Mouse (Mus musculus) kidney, embryonic 16.5 days (tissue): ENCODE results near the gene Fermt3. TPM values are rescaled to one million over a fixed set of nuclear protein-coding genes. Genes with fewer than 3 reads are reported as not detected.

ENCODE experiments used
- ATAC-seq: fragments of 200-750 bp; cut with Nextera tagmentation; 2 replicates; pipeline ENCODE4 v1.8.0; 2017; ENCODE audit warnings: moderate TSS enrichment; ENCODE audit not compliant: low FRiP score, low TSS enrichment
- H3K27ac ChIP-seq: fragments of 300-500 bp; sonication (generic); 2 replicates; pipeline ENCODE4 v1.5.1; 2014; ENCODE audit warnings: low read length
- H3K27me3 ChIP-seq: fragments of 300-500 bp; sonication (generic); 2 replicates; pipeline ENCODE4 v1.6.1; 2014; ENCODE audit warnings: low read length, control low read depth, mixed read lengths; ENCODE audit not compliant: insufficient read depth
- H3K36me3 ChIP-seq: fragments of 300-500 bp; sonication (generic); 2 replicates; pipeline ENCODE4 v1.6.1; 2014; ENCODE audit warnings: low read length, control low read depth, mixed read lengths; ENCODE audit not compliant: insufficient read depth
- H3K4me1 ChIP-seq: fragments of 300-500 bp; sonication (generic); 2 replicates; pipeline ENCODE4 v1.6.1; 2014; ENCODE audit warnings: low read length, control low read depth, mixed read lengths; ENCODE audit not compliant: insufficient read depth
- H3K4me2 ChIP-seq: fragments of 300-500 bp; sonication (generic); replicated peaks from 2 replicates; pipeline ENCODE4 v1.6.1; 2014; ENCODE audit warnings: low read depth, low read length
- H3K4me3 ChIP-seq: fragments of 300-500 bp; sonication (generic); 2 replicates; pipeline ENCODE4 v1.5.1; 2014; ENCODE audit warnings: mild to moderate bottlenecking, low read length
- H3K9ac ChIP-seq: fragments of 300-500 bp; sonication (generic); replicated peaks from 2 replicates; pipeline ENCODE4 v1.6.1; 2014; ENCODE audit warnings: low read length
- H3K9me3 ChIP-seq: fragments of 300-500 bp; sonication (generic); 2 replicates; pipeline ENCODE4 v1.6.1; 2016; ENCODE audit warnings: low read length, control low read depth
- WGBS: fragments of 180-500 bp; shearing (Covaris S2); extraction: QIAGEN DNeasy Blood & Tissue Kit; methylation state at CpG from one replicate; pipeline ENCODE4 v1.1.7; 2014; 5-methylcytosine and 5-hydroxymethylcytosine counted together
- polyA plus RNA-seq: library from polyadenylated mRNA; unstranded; fragments of >200 nt; fragmentation: Nextera tagmentation; extraction: Ambion mirVana; gene quantifications from 2 replicates; pipeline ENCODE4 v1.2.1, GENCODE M21; 2015

Fermt3 gene
- 5.7 and 6.4 TPM in 2 replicates for polyA plus RNA-seq

DNA sequence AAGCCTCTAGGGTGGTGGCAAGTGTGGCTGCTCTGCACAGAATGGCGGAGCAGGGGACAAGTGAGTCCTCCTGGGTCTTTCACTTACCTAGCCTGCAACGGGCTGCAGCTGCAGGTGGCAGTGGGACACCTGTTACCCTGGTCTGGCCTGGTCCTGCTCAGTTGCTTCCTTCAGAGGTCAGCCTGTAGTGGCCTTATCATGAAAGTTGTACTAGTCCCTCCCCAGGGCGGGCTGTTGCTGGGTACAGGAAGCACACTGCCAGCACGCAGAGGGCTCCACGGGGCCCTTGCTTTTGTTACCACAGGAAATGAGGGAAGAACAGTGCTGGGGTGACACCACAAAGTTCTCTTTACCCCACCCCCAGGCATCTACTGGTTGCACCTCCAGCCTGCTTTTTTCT is at the start of gene Fermt3:
TSS of gene Fermt3 (minus strand) at position 279 of the 400 bp plus-strand sequence.
- no peak for ATAC-seq
- Histone ChIP-seq H3K4me2 (no peak within 1 kb of the TSS), H3K27ac (no peak within 1 kb of the TSS; the same call in 1 of the 2 replicates), H3K36me3 (peaks cover 41% of the 10 kb centered on the region), H3K9me3 (no peaks in the 10 kb centered on the region), H3K27me3 (no peaks in the 10 kb centered on the region), H3K4me1 (no peaks in the 10 kb centered on the region), H3K4me3 (no peak within 1 kb of the TSS), H3K9ac (no peak within 1 kb of the TSS)
- 74% methylated on average over 5 of the region's 5 CpGs for WGBS

DNA sequence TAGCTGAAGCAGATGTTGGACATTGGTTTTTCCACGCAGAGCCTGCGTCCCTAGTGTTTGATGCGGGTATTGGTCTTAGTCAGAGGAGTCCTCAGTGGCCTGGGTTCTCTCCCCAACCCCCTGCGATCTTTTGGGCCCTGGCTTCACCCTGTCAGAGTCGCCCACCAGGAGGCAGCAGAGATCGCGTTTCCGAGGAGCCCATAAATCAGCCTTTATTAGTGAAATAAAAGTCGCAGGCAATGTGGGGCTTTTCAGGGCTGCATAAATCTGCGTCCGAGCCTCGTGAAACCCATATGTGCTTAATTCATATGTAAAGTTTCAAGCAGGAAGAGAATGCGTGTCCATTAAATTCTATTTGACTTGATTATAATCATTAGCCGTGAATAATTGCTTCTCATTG is 48.9 kb upstream of the Fermt3 start:
- no peak overlapping the region for H3K4me2 ChIP-seq
- no peak for ATAC-seq

DNA sequence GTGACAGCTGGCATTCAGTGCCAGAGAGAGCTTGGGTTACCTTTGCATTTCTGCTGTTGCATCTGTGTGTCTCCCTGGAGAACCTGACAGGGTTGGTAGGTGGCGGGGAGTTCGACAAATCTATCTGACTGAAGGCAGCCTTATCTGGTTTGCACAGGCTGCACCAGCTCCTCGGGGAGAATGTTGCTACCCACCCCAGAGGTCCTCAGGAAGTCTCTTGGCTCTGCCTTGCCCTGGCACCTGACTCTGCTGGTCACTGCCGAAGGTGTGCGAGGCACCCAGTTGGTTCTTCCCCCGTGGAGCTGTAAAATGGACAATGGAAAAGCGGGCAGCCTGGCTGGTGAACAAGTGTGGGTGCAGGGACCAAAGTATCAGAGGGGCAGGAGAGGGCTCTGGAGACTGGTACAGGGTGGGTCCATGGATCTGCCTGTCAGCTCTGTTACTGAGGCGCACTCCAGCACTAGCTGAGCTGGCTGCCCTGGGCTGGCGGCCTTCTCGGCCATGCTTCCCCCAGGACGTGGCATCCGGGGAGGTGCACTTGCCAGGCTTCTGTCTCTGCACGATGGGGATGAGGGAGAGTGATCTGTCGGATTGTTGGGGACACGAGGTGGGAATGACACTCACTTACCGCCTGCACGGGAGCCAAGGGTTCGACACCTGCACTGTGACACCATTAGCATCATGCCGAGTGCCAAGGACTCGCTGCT is 48.2 kb upstream of the Fermt3 start:
- WGBS = 46% methylated on average over 20 of the region's 20 CpGs
- peaks cover 63% of the 10 kb centered on the region for H3K4me1 ChIP-seq

More for the DNA sequence above, 48.9 kb upstream of the Fermt3 start:
- Histone ChIP-seq H3K9me3 (no peaks in the 10 kb centered on the region), H3K27me3 (0 out of 2 replicates have a peak, but pooled peaks cover 10% of the 10 kb centered on the region), H3K36me3 (no peaks in the 10 kb centered on the region), H3K9ac (no peak overlapping the region), H3K4me3 (no peak overlapping the region), H3K27ac (no peak overlapping the region), H3K4me1 (peaks cover 70% of the 10 kb centered on the region)
- 2% methylated on average over 14 of the region's 14 CpGs for WGBS

DNA sequence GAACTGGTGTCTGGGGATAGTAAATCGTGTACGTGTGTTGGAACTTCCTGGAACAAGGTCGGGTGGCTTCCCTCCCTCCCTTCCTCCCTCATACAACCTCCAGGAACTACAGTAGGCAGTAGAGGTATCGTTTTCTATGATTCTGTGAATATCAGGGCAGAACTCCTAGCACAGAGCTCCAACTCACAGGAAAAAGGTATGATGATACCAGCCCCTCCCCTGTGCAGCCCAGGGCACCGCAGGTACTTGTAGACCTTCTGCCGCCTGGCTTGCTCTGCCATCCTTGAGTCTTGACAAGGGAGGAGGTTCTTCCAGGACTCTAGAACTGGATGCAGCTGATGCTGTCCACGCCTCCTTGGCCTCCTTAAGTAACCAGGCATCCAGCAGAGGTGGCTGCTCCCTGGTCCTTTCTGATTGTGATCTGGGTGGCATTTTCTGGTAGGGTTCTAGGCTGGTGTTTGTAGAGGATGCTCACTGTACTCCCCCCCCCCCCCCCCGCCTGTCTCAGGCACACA is 47.6 kb upstream of the Fermt3 start:
- no peak for ATAC-seq

More for the DNA sequence above, 48.2 kb upstream of the Fermt3 start:
- no peak for ATAC-seq
- H3K9me3 ChIP-seq = no peaks in the 10 kb centered on the region
- H3K4me2 ChIP-seq = no peak overlapping the region
- no peak overlapping the region for H3K27ac ChIP-seq
- H3K4me3 ChIP-seq = no peak overlapping the region
- H3K9ac ChIP-seq = peak overlapping the region; percentile 17; the same call in 1 of the 2 replicates
- H3K36me3 ChIP-seq = no peaks in the 10 kb centered on the region
- 0 out of 2 replicates have a peak, but pooled peaks cover 10% of the 10 kb centered on the region for H3K27me3 ChIP-seq

DNA sequence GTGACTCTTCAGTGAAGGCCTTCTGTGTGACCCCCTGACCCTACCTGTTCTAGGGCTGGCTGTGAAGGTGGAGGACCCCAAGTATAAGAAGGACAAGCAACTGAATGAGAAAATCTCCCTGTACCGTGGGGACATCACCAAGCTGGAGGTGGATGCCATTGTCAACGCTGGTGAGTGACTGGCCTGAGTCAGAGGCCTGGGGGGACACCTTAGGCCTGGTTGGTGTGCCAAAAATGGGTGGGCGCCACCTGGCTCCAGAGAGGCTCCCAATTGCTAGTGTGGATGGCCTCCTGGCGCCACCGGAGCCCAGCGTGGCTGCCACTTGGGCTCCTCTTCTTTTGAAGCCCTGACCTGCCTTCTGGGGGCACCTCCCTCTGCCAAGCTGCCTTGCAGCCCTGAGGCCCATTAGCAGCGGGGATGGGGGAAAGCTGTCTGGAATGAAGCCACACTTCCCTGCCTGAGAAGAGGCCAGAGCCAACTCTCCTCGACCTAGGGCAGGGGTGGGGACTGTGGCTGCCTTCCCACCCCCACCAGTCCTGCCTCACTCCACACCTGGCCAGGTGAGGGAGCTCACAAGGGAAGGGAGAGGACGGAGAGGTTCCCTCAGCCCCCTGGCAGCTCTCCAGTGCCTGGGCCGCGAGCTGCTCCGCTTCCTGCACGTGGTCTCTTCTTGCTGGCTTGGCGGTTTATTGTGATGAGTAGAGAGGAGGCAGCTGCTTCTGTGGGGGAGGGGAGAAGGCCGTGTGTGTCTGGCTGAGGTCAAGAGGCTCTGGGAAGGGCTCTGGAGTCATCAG is 47.0 kb upstream of the Fermt3 start:
- 35% methylated on average over 15 of the region's 15 CpGs for WGBS
- Histone ChIP-seq H3K4me2 (peak overlapping the region; percentile 17; the same call in 1 of the 2 replicates), H3K36me3 (no peaks in the 10 kb centered on the region), H3K4me1 (peaks cover 51% of the 10 kb centered on the region), H3K9ac (0 out of 2 replicates have a peak overlapping the region, but pooled peaks have one; percentile 5), H3K27ac (0 out of 2 replicates have a peak overlapping the region, but pooled peaks have one; percentile 40), H3K4me3 (no peak overlapping the region), H3K9me3 (no peaks in the 10 kb centered on the region), H3K27me3 (0 out of 2 replicates have a peak, but pooled peaks cover 10% of the 10 kb centered on the region)
- ATAC-seq = no peak

More for the DNA sequence above, 47.6 kb upstream of the Fermt3 start:
- H3K4me2 ChIP-seq = peak overlapping the region; percentile 17; the same call in 1 of the 2 replicates
- H3K9ac ChIP-seq = no peak overlapping the region
- peaks cover 57% of the 10 kb centered on the region for H3K4me1 ChIP-seq
- H3K27me3 ChIP-seq = 0 out of 2 replicates have a peak, but pooled peaks cover 10% of the 10 kb centered on the region
- 0 out of 2 replicates have a peak overlapping the region, but pooled peaks have one; percentile 40 for H3K27ac ChIP-seq
- H3K36me3 ChIP-seq = no peaks in the 10 kb centered on the region
- H3K4me3 ChIP-seq = no peak overlapping the region
- no peaks in the 10 kb centered on the region for H3K9me3 ChIP-seq
- WGBS = 26% methylated on average over 8 of the region's 8 CpGs

GRCm38 (mm10) chr19:7064571-7064970 is 45.3 kb upstream of the Fermt3 start:
- Histone ChIP-seq H3K9ac (no peak overlapping the region), H3K4me3 (no peak overlapping the region), H3K27me3 (0 out of 2 replicates have a peak, but pooled peaks cover 10% of the 10 kb centered on the region), H3K9me3 (no peaks in the 10 kb centered on the region), H3K4me1 (peaks cover 34% of the 10 kb centered on the region), H3K36me3 (no peaks in the 10 kb centered on the region), H3K4me2 (no peak overlapping the region), H3K27ac (no peak overlapping the region)
- 0 out of 2 replicates have a peak, but pooled peaks have one; percentile 43 for ATAC-seq
- whole genome bisulfite sequencing = 3% methylated on average over 3 of the region's 3 CpGs

- ATAC-seq = no peak
- H3K27me3 ChIP-seq = 0 out of 2 replicates have a peak, but pooled peaks cover 10% of the 10 kb centered on the region
- H3K36me3 ChIP-seq = no peaks in the 10 kb centered on the region
- H3K4me1 ChIP-seq = peaks cover 26% of the 10 kb centered on the region
- no peak overlapping the region for H3K9ac ChIP-seq
- no peak overlapping the region for H3K4me2 ChIP-seq
- H3K4me3 ChIP-seq = no peak overlapping the region
- WGBS = 90% methylated on average over 8 of the region's 8 CpGs
- H3K27ac ChIP-seq = no peak overlapping the region
- no peaks in the 10 kb centered on the region for H3K9me3 ChIP-seq
Measured at GRCm38 (mm10) chr19:7062916-7063315, 43.6 kb upstream of the Fermt3 start.

DNA sequence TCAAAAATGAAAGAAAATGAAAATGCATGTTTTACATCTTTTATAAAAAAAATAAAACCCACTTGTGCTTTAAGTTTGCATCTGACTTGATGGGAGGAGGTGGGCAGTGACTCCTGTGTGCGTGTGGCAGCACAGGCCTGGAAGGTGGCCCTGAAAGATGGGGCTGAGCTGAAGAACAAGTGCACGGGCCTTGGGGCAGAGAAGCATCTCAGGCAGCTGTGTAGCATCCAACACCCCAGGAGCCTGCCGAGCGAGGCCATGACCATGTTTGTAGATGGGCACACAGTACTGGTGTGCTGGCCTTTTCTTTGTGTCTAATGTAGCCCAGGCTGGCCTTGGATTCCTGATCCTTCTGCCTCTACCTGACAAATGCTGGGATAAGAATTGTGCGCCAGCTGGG is 42.8 kb upstream of the Fermt3 start:
- 83% methylated on average over 5 of the region's 5 CpGs for WGBS
- ATAC-seq = no peak
- Histone ChIP-seq H3K27me3 (0 out of 2 replicates have a peak, but pooled peaks cover 2% of the 10 kb centered on the region), H3K4me3 (no peak overlapping the region), H3K9me3 (no peaks in the 10 kb centered on the region), H3K36me3 (no peaks in the 10 kb centered on the region), H3K4me2 (no peak overlapping the region), H3K27ac (no peak overlapping the region), H3K9ac (no peak overlapping the region), H3K4me1 (peaks cover 25% of the 10 kb centered on the region)

DNA sequence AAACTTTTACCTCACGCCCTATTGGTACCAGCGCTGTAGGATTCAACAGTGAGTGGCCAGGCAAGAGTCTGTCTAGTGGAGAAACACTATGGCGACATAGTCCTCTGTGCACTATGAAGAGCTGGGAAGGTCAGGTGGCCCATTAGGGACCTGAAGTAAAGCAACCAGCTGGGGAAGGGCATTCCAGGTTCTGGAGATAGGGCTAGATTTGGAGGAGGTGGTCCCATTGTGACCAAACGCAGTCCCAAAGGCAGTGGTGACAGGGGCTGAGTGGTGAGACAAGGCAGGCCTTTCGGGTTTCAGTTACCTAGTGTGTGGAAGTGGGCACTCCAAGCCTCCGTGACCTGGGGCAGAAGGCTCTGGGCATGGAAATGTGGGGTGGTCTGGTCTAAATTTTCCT is 39.3 kb upstream of the Fermt3 start:
- peak overlapping the region; percentile 79 for H3K4me2 ChIP-seq
- H3K4me3 ChIP-seq = peak overlapping the region; percentile 60
- 70% methylated on average over 6 of the region's 6 CpGs for WGBS
- no peak for ATAC-seq
- H3K36me3 ChIP-seq = no peaks in the 10 kb centered on the region
- no peak overlapping the region for H3K27ac ChIP-seq
- H3K9ac ChIP-seq = no peak overlapping the region
- peaks cover 31% of the 10 kb centered on the region for H3K4me1 ChIP-seq
- H3K27me3 ChIP-seq = no peaks in the 10 kb centered on the region
- no peaks in the 10 kb centered on the region for H3K9me3 ChIP-seq
